9 mouse cellular contexts compared by ENCODE assay signal in the genomic region with DNA sequence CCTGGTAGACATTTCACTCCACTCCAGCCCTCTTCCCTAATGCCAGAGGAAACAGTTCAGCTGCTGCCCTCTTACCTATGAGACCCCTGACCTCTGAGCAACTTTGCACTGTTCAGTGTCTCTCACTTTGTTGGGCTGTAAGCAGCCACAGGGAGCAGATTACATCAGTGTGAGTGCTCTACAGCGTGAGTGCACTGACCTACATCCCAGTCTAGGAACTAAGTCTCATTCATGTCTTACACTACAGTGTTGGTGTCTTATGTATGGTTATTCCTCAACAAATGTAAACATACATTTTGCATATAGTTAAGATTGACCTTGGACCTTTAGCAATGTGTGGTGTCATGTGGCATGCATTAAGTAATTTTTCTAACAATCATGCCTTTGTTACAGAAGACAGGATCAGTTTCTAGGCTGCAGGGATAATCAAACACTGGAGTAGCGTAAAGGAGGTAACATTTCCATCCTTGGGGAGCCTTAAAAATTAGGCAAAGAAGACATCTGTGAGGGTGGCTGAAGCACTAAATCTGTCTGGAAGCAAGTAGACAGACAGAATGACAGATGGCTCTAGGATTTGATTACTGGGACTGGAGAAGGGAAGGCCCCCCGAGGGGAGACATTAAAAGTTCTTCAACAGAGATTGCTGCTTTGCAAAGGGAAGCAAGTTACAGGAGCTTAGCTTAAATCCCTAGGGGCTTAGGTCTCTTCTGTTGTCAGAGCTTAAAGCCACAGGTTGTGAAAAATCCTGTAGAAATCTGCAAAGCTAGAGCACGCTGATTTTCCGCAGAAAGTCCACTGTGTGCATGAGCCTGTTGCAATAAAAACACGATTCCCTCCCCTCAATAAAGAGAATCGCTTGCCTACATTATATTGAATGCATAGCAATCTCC.
A peak's percentile ranks its signal among the peaks of the same experiment; 100 is the strongest.
DNase-seq lines count a peak whose midpoint lies in the region; ATAC-seq and TF ChIP-seq lines count a peak whose summit lies in the region.
"Had no signal": no experiment of that assay in that cellular context is flagged by ENCODE, and none has a peak within 500 bp of the region (broad histone marks: within the 10 kb centered on the region; RNA-seq: fewer than 3 reads in every experiment).

No protein-coding gene starts in this region.

- WGBS in heart, embryonic 14.5 days = 39% methylated on average over 7 of the region's 7 CpGs
- 7% methylated on average over 7 of the region's 7 CpGs for WGBS in embryonic facial prominence, embryonic 11.5 days
- WGBS in hindbrain, postnatal 0 days = 18% methylated on average over 7 of the region's 7 CpGs
- 12% methylated on average over 7 of the region's 7 CpGs for WGBS in neural tube, embryonic 12.5 days

- no peak for ATAC-seq in heart, embryonic 14.5 days (ENCODE audit: insufficient number of reproducible peaks, insufficient read depth, low FRiP score, low read depth)
- peak; percentile 80 for ATAC-seq in embryonic facial prominence, embryonic 11.5 days (replicated peaks; ENCODE audit: insufficient number of reproducible peaks, low FRiP score, low TSS enrichment, low read depth)
- peak; percentile 21; the same call in 1 of the 2 replicates for ATAC-seq in hindbrain, postnatal 0 days
- peak; percentile 33; the same call in 1 of the 2 replicates for ATAC-seq in neural tube, embryonic 12.5 days (ENCODE audit: low FRiP score, low read depth)
- ATAC-seq: CD4-positive, CD25-positive, alpha-beta regulatory T cell, adult 4 months had no signal

- H3K27me3 ChIP-seq in heart, embryonic 14.5 days (ENCODE audit: control insufficient read depth, insufficient read depth, low read length) = no peaks in the 10 kb centered on the region
- no peaks in the 10 kb centered on the region for H3K27me3 ChIP-seq in embryonic facial prominence, embryonic 11.5 days (ENCODE audit: control insufficient read depth, insufficient read depth, low read length)
- no peaks in the 10 kb centered on the region for H3K27me3 ChIP-seq in hindbrain, postnatal 0 days (ENCODE audit: insufficient read depth, low read length)
- H3K27me3 ChIP-seq in neural tube, embryonic 12.5 days (replicated peaks) = no peaks in the 10 kb centered on the region

- no peak for TF ChIP-seq CTCF in hindbrain, postnatal 0 days (IDR thresholded peaks at IDR 0.05; ENCODE audit: low read depth)

- H3K4me2 ChIP-seq in heart, embryonic 14.5 days (ENCODE audit: low read length) = peak overlapping the region; percentile 34
- no peak overlapping the region for H3K4me2 ChIP-seq in embryonic facial prominence, embryonic 11.5 days (ENCODE audit: low read depth, low read length)
- peak overlapping the region; percentile 42 for H3K4me2 ChIP-seq in hindbrain, postnatal 0 days (ENCODE audit: low read depth, low read length)
- H3K4me2 ChIP-seq in neural tube, embryonic 12.5 days (replicated peaks) = peak overlapping the region; percentile 46

- peaks cover 6 to 7% of the 10 kb centered on the region in 2 experiments; a peak in 1 of 4 replicates for H3K4me1 ChIP-seq in heart, embryonic 14.5 days (ENCODE audit: control insufficient read depth in 2 of 2, insufficient read depth in 2 of 2, low read length in 2 of 2)
- H3K4me1 ChIP-seq in embryonic facial prominence, embryonic 11.5 days (ENCODE audit: control insufficient read depth, insufficient read depth, low read length) = no peaks in the 10 kb centered on the region
- H3K4me1 ChIP-seq in hindbrain, postnatal 0 days (ENCODE audit: insufficient read depth, low read length) = no peaks in the 10 kb centered on the region
- peaks cover 11% of the 10 kb centered on the region; the same call in 1 of the 2 replicates for H3K4me1 ChIP-seq in neural tube, embryonic 12.5 days

- H3K9me3 ChIP-seq in heart, embryonic 14.5 days (ENCODE audit: control insufficient read depth, low read length) = no peaks in the 10 kb centered on the region
- H3K9me3 ChIP-seq in embryonic facial prominence, embryonic 11.5 days (replicated peaks; ENCODE audit: control insufficient read depth, low read length) = no peaks in the 10 kb centered on the region
- H3K9me3 ChIP-seq in hindbrain, postnatal 0 days (ENCODE audit: low read length) = no peaks in the 10 kb centered on the region
- no peaks in the 10 kb centered on the region for H3K9me3 ChIP-seq in neural tube, embryonic 12.5 days

- no peaks in the 10 kb centered on the region for H3K36me3 ChIP-seq in heart, embryonic 14.5 days (ENCODE audit: control insufficient read depth, insufficient read depth, low read length)
- H3K36me3 ChIP-seq in embryonic facial prominence, embryonic 11.5 days (replicated peaks; ENCODE audit: control insufficient read depth, insufficient read depth, low read depth, low read length) = no peaks in the 10 kb centered on the region
- no peaks in the 10 kb centered on the region for H3K36me3 ChIP-seq in hindbrain, postnatal 0 days (ENCODE audit: insufficient read depth, low read length)
- no peaks in the 10 kb centered on the region for H3K36me3 ChIP-seq in neural tube, embryonic 12.5 days

- no peak for DNase-seq in heart, postnatal 36 days
- peak; percentile 67 for DNase-seq in embryonic facial prominence, embryonic 11.5 days (ENCODE audit: low spot score)
- DNase-seq in hindbrain, postnatal 0 days (ENCODE audit: low spot score) = peak; percentile 20
- no peak for DNase-seq in adrenal gland, postnatal 4 days (ENCODE audit: low spot score in 2 of 2)
- DNase-seq in urinary bladder, postnatal 36 days (ENCODE audit: low spot score in 2 of 2) = no peak
- DNase-seq in thymus, adult 18-20 months = no peak

- H3K9ac ChIP-seq in heart, embryonic 14.5 days (ENCODE audit: low read length) = no peak overlapping the region
- no peak overlapping the region for H3K9ac ChIP-seq in embryonic facial prominence, embryonic 11.5 days (replicated peaks; ENCODE audit: low read length)
- H3K9ac ChIP-seq in hindbrain, postnatal 0 days (replicated peaks; ENCODE audit: low read length) = peak overlapping the region; percentile 38; the same call in 1 of the 2 replicates
- H3K9ac ChIP-seq in neural tube, embryonic 12.5 days = no peak overlapping the region

- no peak overlapping the region for H3K27ac ChIP-seq in heart, embryonic 14.5 days (replicated peaks in 1 of 2; ENCODE audit: control insufficient read depth in 1 of 2, insufficient read depth in 1 of 2, low read depth in 2 of 2, low read length in 2 of 2)
- H3K27ac ChIP-seq in embryonic facial prominence, embryonic 11.5 days (replicated peaks; ENCODE audit: low read depth, low read length) = 0 out of 2 replicates have a peak overlapping the region, but pooled peaks have one; percentile 6
- H3K27ac ChIP-seq in hindbrain, postnatal 0 days = 0 out of 2 replicates have a peak overlapping the region, but pooled peaks have one; percentile 36
- no peak overlapping the region for H3K27ac ChIP-seq in neural tube, embryonic 12.5 days

- intact Hi-C loops in heart, postnatal 36 days (cut with DNase I) = no loop called here

- H3K4me3 ChIP-seq in heart, embryonic 14.5 days (ENCODE audit: control insufficient read depth in 1 of 2, insufficient read depth in 1 of 2, low read depth in 1 of 2, low read length in 2 of 2) = no peak overlapping the region
- no peak overlapping the region for H3K4me3 ChIP-seq in embryonic facial prominence, embryonic 11.5 days (ENCODE audit: low read depth, low read length)
- H3K4me3 ChIP-seq in hindbrain, postnatal 0 days (ENCODE audit: low read length) = peak overlapping the region; percentile 18
- no peak overlapping the region for H3K4me3 ChIP-seq in neural tube, embryonic 12.5 days

Comparison
In these comparisons a context has a peak if more than half of its experiments do, and no peak if none do; other contexts are left out.
1. H3K27ac ChIP-seq: peak in embryonic facial prominence, embryonic 11.5 days (single experiment) and hindbrain, postnatal 0 days (single experiment); none in heart, embryonic 14.5 days (0 of 2) and neural tube, embryonic 12.5 days (single experiment).
2. DNase-seq: peak in embryonic facial prominence, embryonic 11.5 days (single experiment) and hindbrain, postnatal 0 days (single experiment); none in heart, postnatal 36 days (0 of 2), adrenal gland, postnatal 4 days (0 of 2), urinary bladder, postnatal 36 days (0 of 2) and thymus, adult 18-20 months (0 of 2).